Mouse (Mus musculus): ENCODE results near the gene Ezh1.

The Ezh1 gene

GRCm38 (mm10) chr11:101199555-101199954 lies 26.7 kb downstream of the Ezh1 start:
- DNase-seq: no peak

GRCm38 (mm10) chr11:101196175-101196574 lies 30.1 kb downstream of the Ezh1 start:
- DNase-seq: peak; percentile 27

- no peak for DNase-seq
Measured at GRCm38 (mm10) chr11:101195571-101195970, 30.7 kb downstream of the Ezh1 start.

- DNase-seq: peak; percentile 22
Measured at GRCm38 (mm10) chr11:101195101-101195500, 31.2 kb downstream of the Ezh1 start.

GRCm38 (mm10) chr11:101194643-101195042 lies 31.6 kb downstream of the Ezh1 start:
- DNase-seq: peak; percentile 35

GRCm38 (mm10) chr11:101194137-101194536 lies 32.1 kb downstream of the Ezh1 start:
- DNase-seq: no peak

GRCm38 (mm10) chr11:101193076-101193475 lies 33.2 kb downstream of the Ezh1 start:
- DNase-seq: no peak

- no peak for DNase-seq
Measured at GRCm38 (mm10) chr11:101192646-101193045, 33.6 kb downstream of the Ezh1 start.

GRCm38 (mm10) chr11:101191919-101192470 lies 34.3 kb downstream of the Ezh1 start:
- no peak for DNase-seq

GRCm38 (mm10) chr11:101190913-101191907 lies 35.1 kb downstream of the Ezh1 start:
- DNase-seq: no peak

GRCm38 (mm10) chr11:101190181-101190912 lies 35.9 kb downstream of the Ezh1 start:
- no peak for DNase-seq

- DNase-seq: no peak
Measured at GRCm38 (mm10) chr11:101189495-101190180, 36.6 kb downstream of the Ezh1 start.

GRCm38 (mm10) chr11:101188166-101188805 lies 38.0 kb downstream of the Ezh1 start:
- no peak for DNase-seq

GRCm38 (mm10) chr11:101187541-101187940 lies 38.7 kb downstream of the Ezh1 start:
- DNase-seq: no peak

- no peak for DNase-seq
Measured at GRCm38 (mm10) chr11:101186526-101187247, 39.6 kb downstream of the Ezh1 start.

GRCm38 (mm10) chr11:101185441-101185840 lies 40.8 kb downstream of the Ezh1 start:
- DNase-seq: no peak

GRCm38 (mm10) chr11:101184984-101185383 lies 41.3 kb downstream of the Ezh1 start:
- no peak for DNase-seq

- no peak for DNase-seq
Measured at GRCm38 (mm10) chr11:101182771-101183517, 43.3 kb downstream of the Ezh1 start.

GRCm38 (mm10) chr11:101181961-101182360 lies 44.3 kb downstream of the Ezh1 start:
- no peak for DNase-seq

GRCm38 (mm10) chr11:101180846-101181740 lies 45.2 kb downstream of the Ezh1 start:
- peak; percentile 47 for DNase-seq
